ENCODE assay signal across 8 mouse cellular contexts in genomic region chr5:35921595-35922254, GRCm38 (mm10). TPM values are rescaled to one million over a fixed set of nuclear protein-coding genes. Genes with fewer than 3 reads are reported as not detected.
DNase-seq lines count a peak whose midpoint lies in the region; ATAC-seq and TF ChIP-seq lines count a peak whose summit lies in the region.

No protein-coding gene starts in this region.

- intact Hi-C loops in left cerebral cortex, postnatal 36 days (cut with DNase I) = no loop called here

- H3K4me1 ChIP-seq in hindbrain, embryonic 14.5 days (replicated peaks; ENCODE audit: control insufficient read depth, insufficient read depth, low read length) = peaks cover 95% of the 10 kb centered on the region
- H3K4me1 ChIP-seq in liver, adult 2 months (ENCODE audit: control insufficient read depth, insufficient read depth, low read length) = no peaks in the 10 kb centered on the region; the same call in 1 of the 2 replicates

- H3K36me3 ChIP-seq in hindbrain, embryonic 14.5 days (replicated peaks; ENCODE audit: control insufficient read depth, insufficient read depth) = no peaks in the 10 kb centered on the region
- no peaks in the 10 kb centered on the region for H3K36me3 ChIP-seq in liver, adult 2 months (ENCODE audit: control insufficient read depth, insufficient read depth, low read length)

- TF ChIP-seq CTCF in liver, adult 2 months (IDR thresholded peaks at IDR 0.05; ENCODE audit: low read depth, low read length) = no peak

- 39% methylated on average over 10 of the region's 10 CpGs for WGBS in hindbrain, embryonic 14.5 days
- WGBS in liver, adult 2 months = 61% methylated on average over 10 of the region's 10 CpGs

- peak; percentile 15; the same call in 1 of the 2 replicates for ATAC-seq in hindbrain, embryonic 14.5 days (ENCODE audit: low FRiP score)

- H3K27me3 ChIP-seq in hindbrain, embryonic 14.5 days (ENCODE audit: control insufficient read depth, insufficient read depth, low read length) = no peaks in the 10 kb centered on the region
- H3K27me3 ChIP-seq in liver, adult 2 months (ENCODE audit: control insufficient read depth, insufficient read depth, low read length) = no peaks in the 10 kb centered on the region

- H3K9ac ChIP-seq in hindbrain, embryonic 14.5 days = no peak overlapping the region
- no peak overlapping the region for H3K9ac ChIP-seq in liver, adult 2 months (ENCODE audit: low read depth, low read length)

- H3K27ac ChIP-seq in hindbrain, embryonic 14.5 days = peak overlapping the region; percentile 53
- peak overlapping the region; percentile 34; the same call in 1 of the 2 replicates for H3K27ac ChIP-seq in liver, adult 2 months (replicated peaks; ENCODE audit: insufficient read depth, low read depth, low read length)

- peak; percentile 43 to 62 for DNase-seq in cerebellum, postnatal 14 days
- no peak for DNase-seq in cerebellum, adult 8-10 months
- peak; percentile 51 for DNase-seq in forelimb bud, embryonic 11.5 days (ENCODE audit: low read depth, low spot score)
- DNase-seq in hindbrain, embryonic 14.5 days (ENCODE audit: low spot score) = no peak
- no peak for DNase-seq in liver, adult 2 months (ENCODE audit: extremely low read depth, low read depth, low spot score)
- DNase-seq in ovary, postnatal 14 days (ENCODE audit: low spot score) = peak; percentile 39
- DNase-seq in thymus, postnatal 0 days (ENCODE audit: low spot score) = no peak
- no peak for DNase-seq in left cerebral cortex, postnatal 36 days (ENCODE audit: low spot score in 2 of 2)

- 0 out of 2 replicates have a peak overlapping the region, but pooled peaks have one; percentile 2 for H3K4me2 ChIP-seq in hindbrain, embryonic 14.5 days (replicated peaks)

- no peak overlapping the region for H3K4me3 ChIP-seq in hindbrain, embryonic 14.5 days (replicated peaks; ENCODE audit: low read length)
- no peak overlapping the region for H3K4me3 ChIP-seq in liver, adult 2 months (ENCODE audit: insufficient read depth, low read depth, low read length)

- H3K79me2 ChIP-seq in liver, adult 2 months (ENCODE audit: control insufficient read depth, insufficient read depth, low read length) = no peaks in the 10 kb centered on the region

- no peaks in the 10 kb centered on the region for H3K9me3 ChIP-seq in hindbrain, embryonic 14.5 days (ENCODE audit: control insufficient read depth, low read length)

- no peak for TF ChIP-seq POLR2A in liver, adult 2 months (IDR thresholded peaks at IDR 0.05; ENCODE audit: extremely low read depth, insufficient read depth, low read length)

RNA-seq across cellular contexts. Expression of gene Afap1, which starts 28.6 kb away (rescaled TPM):
- polyA plus RNA-seq in hindbrain, embryonic 14.5 days (2014; fragmentation: Nextera tagmentation; extraction: Ambion mirVana) = 70.8 and 72.3 TPM in 2 replicates
- total RNA-seq in liver, adult 2 months (2014; rRNA removed) = 0.55 and 1.1 TPM in 2 replicates
- 0.46 and 0.73 TPM in 2 replicates for polyA plus RNA-seq in liver, adult 2 months (2012; rRNA removed)
- polyA plus RNA-seq in thymus, postnatal 0 days (2015; fragmentation: Nextera tagmentation; extraction: Ambion mirVana) = 6.1 and 6.6 TPM in 2 replicates
- 10 to 100 TPM; 27.0 to 30.4 TPM for total RNA-seq in left cerebral cortex, postnatal 36 days (2021)

Comparison
In these comparisons a context has a peak if more than half of its experiments do, and no peak if none do; other contexts are left out.
1. DNase-seq: peak in cerebellum, postnatal 14 days (2 of 2), forelimb bud, embryonic 11.5 days (single experiment) and ovary, postnatal 14 days (single experiment); none in cerebellum, adult 8-10 months (single experiment), hindbrain, embryonic 14.5 days (single experiment), liver, adult 2 months (single experiment), thymus, postnatal 0 days (single experiment) and left cerebral cortex, postnatal 36 days (0 of 2).